Mouse (Mus musculus) hematopoietic stem cell, adult 5-6 weeks (primary cell): ENCODE measurements around the gene Pip5k1c. TPM values are rescaled to one million over a fixed set of nuclear protein-coding genes. Genes with fewer than 3 reads are reported as not detected.

ENCODE experiments used
- ATAC-seq, 2 experiments: fragments of 125-278 bp in 1 of 2; replicated peaks in 1 of 2; 2 replicates each; pipeline ENCODE4 v1.8.0; 2016 to 2017; ENCODE audit warnings: inconsistent platforms in 2 of 2, mild to moderate bottlenecking in 2 of 2, moderate number of reproducible peaks in 2 of 2, low read depth in 1 of 2, moderate TSS enrichment in 1 of 2; ENCODE audit not compliant: low FRiP score in 2 of 2, poor library complexity in 2 of 2, severe bottlenecking in 2 of 2, insufficient read depth in 1 of 2, low TSS enrichment in 1 of 2
- total RNA-seq: library from RNA; stranded (forward); fragments of 172-1452, 232-1000 nt; gene quantifications from 2 replicates; pipeline ENCODE4 v1.2.3, GENCODE M21; 2017

The Pip5k1c gene
- total RNA-seq, 1 experiment from 2014 or later, result 67.1 TPM

DNA sequence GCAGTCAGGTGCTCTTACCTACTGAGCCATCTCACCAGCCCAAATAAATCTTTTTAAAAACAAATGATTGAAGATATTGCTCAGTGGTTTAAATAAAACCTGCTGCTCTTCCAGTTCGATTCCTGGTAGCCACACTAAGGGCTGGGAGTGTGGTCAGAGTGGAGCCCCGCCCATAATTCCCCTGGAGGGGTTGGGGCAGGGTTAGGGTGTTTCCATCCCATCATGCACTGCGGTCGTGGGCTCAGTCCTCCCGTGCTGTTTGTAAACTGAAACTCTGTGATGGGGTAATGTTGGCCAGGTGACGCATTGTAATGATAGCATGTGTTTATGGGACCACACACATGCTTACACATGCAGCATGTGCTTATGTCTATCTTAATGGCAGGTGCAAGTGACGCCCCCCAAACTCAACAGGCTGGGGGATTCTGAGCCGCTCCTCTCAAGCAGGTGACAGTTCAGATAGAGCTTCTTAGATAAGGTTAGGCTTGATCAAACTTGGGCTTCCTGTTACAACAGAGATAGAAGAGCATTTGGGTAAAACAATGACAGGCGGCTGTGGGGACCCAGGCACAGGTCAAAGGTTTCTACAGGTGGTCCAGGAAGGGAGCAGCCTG lies 59.0 kb downstream of the Pip5k1c start:
- no peak for ATAC-seq

- ATAC-seq, result no peak
Observed at GRCm38 (mm10) chr10:81354738-81355477, 62.1 kb downstream of the Pip5k1c start.

GRCm38 (mm10) chr10:81355533-81355932 lies 62.8 kb downstream of the Pip5k1c start:
- ATAC-seq, result no peak

DNA sequence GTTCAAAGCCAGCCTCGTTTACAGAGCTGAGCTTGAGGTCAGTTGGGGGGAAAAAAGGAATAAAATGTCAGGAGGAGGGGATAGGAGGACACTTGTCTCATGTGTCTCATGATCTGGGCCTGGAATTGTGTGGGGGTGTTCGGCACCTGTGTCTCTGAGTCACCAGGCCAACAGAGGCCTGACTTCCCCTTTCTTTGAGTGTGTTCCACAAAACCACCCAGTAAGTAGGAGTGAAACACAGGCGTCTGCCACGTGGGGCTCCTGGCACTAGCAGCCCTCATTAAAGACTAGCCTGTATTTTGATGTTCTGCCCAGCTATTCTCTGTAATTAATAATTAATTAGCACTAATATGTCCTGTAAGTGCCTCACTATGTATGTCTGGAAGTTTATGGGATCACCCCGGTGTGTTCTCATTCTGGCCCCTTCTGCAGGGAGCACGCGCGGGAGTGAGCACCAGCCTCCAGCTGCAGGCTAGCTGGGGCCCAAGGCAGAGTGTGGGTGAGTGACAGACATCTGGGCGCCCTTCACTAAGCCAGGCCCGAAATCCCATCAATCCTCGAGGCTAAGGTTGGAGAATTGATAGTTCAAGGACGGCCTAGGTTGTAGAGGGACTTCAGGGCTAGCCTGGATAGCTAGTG lies 63.7 kb downstream of the Pip5k1c start:
- ATAC-seq, result peak; percentile 66 to 72

DNA sequence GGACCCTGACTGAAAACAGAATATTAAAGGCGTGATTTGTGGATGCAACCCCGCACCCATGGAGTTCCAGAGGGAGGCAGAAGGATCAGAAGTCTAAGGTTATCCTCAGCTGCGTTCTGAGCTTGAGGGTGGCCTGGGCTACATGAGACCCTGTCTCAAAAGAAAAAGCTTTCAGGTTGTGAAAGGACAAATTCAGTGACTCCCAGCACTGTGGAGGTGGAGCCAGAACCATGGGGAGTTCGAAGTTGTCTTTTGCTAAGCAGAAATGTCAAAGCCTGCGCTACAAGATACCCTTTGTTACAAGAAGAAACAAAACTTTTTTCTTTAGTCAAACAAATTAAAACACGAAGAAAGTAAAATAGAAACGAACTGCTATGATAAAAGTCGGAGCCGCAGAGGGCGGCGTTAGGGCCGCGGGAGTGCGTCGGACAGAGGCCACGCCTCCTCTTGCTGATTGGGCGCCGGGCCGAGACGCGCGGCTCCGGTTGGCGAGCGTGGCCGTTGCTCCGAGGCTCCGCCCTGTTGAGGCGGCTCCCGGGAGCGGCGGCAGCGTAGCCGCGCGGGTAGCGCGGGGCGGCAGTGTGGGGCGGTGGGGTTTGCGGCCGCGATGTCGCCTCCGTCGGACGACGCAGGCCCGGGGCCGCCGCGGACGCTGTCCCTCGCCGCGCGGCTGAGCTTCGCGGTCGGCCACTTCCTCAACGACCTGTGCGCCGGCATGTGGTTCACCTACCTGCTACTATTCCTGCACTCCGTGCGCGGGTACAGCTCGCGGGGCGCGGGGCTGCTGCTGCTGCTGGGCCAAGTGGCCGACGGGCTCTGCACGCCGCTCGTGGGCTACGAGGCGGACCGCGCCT lies 64.5 kb downstream of the Pip5k1c start, which contains the start of gene Mfsd12:
Mfsd12 (plus strand) TSS at position 501 of the 854 bp plus-strand sequence.
- ATAC-seq, result peak; percentile 60 to 83

- no peak for ATAC-seq
Observed at GRCm38 (mm10) chr10:81358209-81358608, 65.4 kb downstream of the Pip5k1c start.

- ATAC-seq, result peak; percentile 30 to 32; a peak in 3 of 4 replicates
Observed at GRCm38 (mm10) chr10:81358841-81359240, 66.1 kb downstream of the Pip5k1c start.

DNA sequence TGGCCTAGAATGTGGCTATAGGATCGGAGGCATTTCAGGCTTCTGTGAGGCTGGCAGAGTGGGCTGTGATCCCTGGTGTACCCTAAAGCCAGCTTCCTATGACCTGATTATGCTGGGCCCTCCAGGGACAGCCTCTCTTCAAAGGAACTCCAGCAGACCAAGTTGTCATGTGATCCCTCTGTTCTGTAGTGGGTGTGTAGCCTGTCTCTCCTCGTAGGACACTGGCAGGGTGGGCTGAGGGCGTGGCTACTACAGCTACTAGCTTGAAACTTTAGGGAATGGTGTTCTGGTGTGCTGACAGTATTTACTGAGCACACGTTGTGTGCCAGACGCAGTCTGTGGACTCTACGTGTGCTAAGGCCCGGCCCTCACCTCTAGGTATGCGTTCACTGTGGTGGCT lies 68.0 kb downstream of the Pip5k1c start:
- no peak for ATAC-seq

DNA sequence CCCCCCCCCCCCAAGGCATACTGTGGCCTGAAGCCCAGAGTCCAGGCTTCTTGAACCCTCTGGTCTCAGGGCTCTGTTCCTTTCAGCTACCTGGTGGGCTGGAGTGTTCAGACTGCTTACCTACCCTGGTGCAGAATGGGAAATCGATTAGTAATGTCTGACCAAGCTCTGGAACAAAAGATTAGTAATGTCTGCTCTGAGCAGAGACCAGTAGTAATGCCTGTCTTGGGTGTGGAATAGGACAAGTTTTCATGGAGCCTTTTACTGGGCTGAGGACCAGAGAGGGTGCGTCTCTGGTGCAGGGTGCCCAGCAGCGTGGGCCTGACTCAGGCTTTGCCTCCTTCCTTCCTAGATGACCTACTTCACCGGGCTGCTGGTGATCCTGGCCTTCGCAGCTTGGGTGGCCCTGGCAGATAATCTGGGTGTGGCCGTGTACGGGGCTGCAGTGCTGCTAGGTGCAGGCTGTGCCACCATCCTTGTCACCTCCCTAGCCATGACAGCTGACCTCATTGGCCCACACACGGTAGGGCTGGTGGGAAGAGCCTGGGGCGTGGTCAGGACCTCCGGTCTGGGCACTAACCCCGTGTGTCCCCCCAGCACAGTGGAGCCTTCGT lies 69.7 kb downstream of the Pip5k1c start:
- no peak for ATAC-seq

DNA sequence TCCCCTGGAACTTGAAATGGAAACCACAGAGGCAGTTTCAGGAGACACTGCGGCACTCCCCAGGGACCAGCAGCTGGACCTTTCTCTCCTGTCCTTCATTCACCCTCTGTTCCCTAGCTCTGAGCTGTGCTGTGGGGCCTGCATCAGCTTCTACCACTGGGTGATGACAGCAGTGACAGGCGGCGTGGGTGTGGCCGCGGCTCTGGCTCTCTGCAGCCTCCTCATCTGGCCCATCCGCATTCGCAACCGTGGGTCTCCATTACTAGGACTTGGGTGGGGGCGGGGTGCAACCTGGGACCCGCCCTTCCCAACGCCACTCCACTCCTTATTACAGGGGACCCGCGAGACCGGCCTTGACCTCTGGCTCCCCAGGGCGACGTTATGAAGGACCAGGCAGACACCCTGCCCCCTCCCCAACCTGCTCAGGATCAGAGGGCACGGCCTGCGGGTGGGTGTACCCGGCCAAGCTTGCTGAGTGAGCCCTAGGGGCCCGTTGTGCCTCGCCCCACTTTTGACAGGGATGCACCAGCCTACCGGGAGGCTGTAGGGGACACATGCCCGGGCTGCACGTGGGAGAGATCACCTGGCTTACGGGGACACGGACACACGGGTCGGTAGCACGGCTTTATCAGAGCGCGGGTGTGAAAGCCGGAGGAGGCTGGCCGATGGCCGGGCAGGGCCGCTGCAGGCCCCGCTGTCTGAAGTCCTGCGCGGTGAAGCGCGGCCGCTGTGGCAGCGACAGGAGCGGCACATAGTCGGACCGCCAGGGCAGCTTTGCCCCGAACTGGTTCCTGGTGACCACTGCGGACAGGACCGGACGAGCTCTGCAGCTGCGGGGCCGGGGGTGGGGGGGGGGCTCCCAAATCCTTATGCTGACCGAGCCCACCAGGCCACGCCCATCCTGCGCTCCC lies 70.9 kb downstream of the Pip5k1c start:
- no peak for ATAC-seq

DNA sequence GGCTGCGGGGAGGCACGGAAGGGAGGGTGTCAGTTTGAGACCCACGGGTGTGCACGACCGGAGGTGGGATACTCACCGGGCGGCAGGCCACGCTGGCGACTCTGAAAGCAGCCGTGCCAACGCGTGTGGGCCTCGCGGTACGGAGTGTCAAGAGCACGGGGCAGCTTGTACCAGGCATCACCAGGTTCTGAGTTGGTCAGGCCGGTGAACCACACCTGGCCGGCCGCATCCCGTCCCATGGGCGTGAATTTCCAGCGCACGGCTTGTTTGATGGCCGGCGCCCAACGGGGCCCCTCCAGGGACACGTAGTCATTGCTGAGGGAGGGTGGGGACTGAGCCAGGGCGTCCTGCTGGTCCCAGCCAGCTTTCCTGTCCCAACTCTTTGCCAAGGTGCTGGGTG lies 71.9 kb downstream of the Pip5k1c start:
- ATAC-seq, result no peak

DNA sequence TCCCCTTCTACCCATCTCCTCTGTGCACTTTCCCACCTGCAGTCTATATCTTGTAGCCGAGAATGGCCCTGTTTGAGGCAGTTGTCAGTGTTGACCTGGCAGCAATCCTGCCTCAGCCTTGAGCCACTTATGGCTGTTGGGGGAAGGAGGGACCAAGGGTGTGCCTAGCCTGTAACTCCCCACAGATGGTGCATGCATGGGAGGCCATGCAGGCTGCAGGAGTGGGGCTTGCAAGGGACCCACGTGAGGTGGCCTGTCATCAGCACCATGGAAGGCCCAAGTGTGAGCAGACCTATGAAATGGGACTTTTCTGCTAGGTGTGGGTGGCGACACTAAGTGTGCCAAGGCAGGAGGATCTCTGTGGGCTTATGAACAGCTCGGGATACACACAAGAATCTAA lies 72.3 kb downstream of the Pip5k1c start:
- ATAC-seq, result no peak

DNA sequence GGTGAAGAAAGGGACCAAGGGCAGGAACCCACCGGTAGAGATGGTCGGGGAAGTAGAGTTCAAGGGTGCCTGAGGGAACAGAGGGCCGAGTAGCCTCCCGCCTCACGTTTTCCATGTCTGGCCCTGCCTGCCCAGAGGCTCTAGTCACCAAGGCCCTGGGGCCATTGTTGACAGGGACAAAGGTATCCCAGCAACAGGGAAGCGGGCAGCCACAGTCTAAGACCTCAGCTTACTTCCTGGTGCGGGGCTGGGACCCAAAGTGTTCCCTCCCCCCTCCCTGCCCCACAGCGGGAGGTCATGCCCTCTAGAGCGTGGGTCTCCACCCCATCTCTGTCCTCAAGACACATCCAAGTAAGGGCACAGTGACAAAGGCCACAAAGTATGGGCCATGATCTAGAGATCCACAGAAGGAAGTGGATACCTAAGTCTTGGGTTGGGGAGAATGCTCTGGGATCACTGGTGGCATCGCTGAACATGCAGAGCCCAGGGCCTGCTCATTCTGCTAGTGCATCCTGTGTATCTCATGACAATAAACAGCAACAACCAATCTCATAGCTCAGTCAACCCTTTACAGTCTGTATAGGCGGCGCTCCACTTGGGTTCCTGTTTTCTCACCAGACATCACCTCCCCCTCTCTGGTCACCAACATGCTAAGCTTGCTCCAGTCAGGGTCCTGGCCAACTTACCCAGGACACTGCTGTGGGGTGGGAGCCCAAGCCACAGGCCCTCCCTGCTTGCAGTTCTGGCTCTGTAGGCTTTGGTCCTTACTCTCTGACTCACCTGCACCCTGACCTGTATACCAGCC lies 73.1 kb downstream of the Pip5k1c start, which contains the start of gene 4930404N11Rik:
4930404N11Rik (minus strand) TSS at position 145 of the 805 bp plus-strand sequence.
- peak; percentile 15 to 30; a peak in 2 of 4 replicates for ATAC-seq

GRCm38 (mm10) chr10:81366477-81367206 lies 73.9 kb downstream of the Pip5k1c start:
- ATAC-seq, result no peak

DNA sequence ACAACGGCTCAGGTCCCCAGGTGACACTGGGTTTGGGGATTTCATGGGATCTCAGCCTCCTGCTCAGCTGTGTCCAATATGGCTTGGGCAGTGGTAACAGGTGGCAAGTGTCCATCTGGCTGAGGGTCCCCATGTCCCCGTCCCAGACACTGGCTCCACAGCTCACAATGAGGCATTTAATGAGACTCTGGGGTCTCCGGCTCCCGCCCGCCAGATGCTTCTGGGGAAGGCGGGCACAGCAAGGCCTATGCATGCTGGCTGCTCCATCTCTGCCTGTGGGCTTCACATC lies 74.4 kb downstream of the Pip5k1c start:
- ATAC-seq, result no peak
